Mouse (Mus musculus): Measurements from ENCODE around the gene Rsph6a. TPM values are rescaled to one million over a fixed set of nuclear protein-coding genes. Genes with fewer than 3 reads are reported as not detected.
"Not testable (repeated sequence)": the region's sequence is repeated elsewhere in the genome, so short reads cannot be mapped to it uniquely, and the experiment has no call there.

Rsph6a gene
- total and polyA plus RNA-seq, 2 experiments from 2014 or later, result 0.57 TPM; not detected in 1

- H3K4me3 ChIP-seq (ENCODE audit: low read depth, low read length); H3K4me1 ChIP-seq (ENCODE audit: insufficient read depth, low read length); H3K27ac ChIP-seq (ENCODE audit: low read depth, low read length); H3K27me3 ChIP-seq (ENCODE audit: insufficient read depth, low read length); H3K36me3 ChIP-seq (ENCODE audit: insufficient read depth, low read length); H3K9ac ChIP-seq (replicated peaks; ENCODE audit: low read length, poor library complexity, severe bottlenecking); H3K4me2 ChIP-seq (ENCODE audit: low read depth, low read length, poor library complexity, severe bottlenecking); DNase-seq (ENCODE audit: low spot score); ATAC-seq (ENCODE audit: low FRiP score); H3K9me3 ChIP-seq (ENCODE audit: low read length): not testable (repeated sequence)
- WGBS, result 58% methylated on average over 3 of the region's 3 CpGs
- TF ChIP-seq CTCF (IDR thresholded peaks at IDR 0.05), result peak; percentile 26; the same call in 1 of the 2 replicates
Measured at GRCm38 (mm10) chr7:19071024-19071423, 16.5 kb downstream of the Rsph6a start.

GRCm38 (mm10) chr7:19073504-19073903 is 19.0 kb downstream of the Rsph6a start:
- H3K4me3 ChIP-seq (ENCODE audit: low read depth, low read length), result no peak overlapping the region
- no peaks in the 10 kb centered on the region for H3K27me3 ChIP-seq (ENCODE audit: insufficient read depth, low read length)
- H3K4me2 ChIP-seq (ENCODE audit: low read depth, low read length, poor library complexity, severe bottlenecking), result no peak overlapping the region
- H3K4me1 ChIP-seq (ENCODE audit: insufficient read depth, low read length), result peaks cover 5% of the 10 kb centered on the region; the same call in 1 of the 2 replicates
- ATAC-seq (ENCODE audit: low FRiP score) (no peak), DNase-seq (ENCODE audit: low spot score) (no peak)
- no peak overlapping the region for H3K9ac ChIP-seq (replicated peaks; ENCODE audit: low read length, poor library complexity, severe bottlenecking)
- H3K9me3 ChIP-seq (ENCODE audit: low read length), result no peaks in the 10 kb centered on the region
- peak; percentile 61 for TF ChIP-seq CTCF (IDR thresholded peaks at IDR 0.05)
- WGBS, result 81% methylated on average over 9 of the region's 9 CpGs
- no peak overlapping the region for H3K27ac ChIP-seq (ENCODE audit: low read depth, low read length)
- H3K36me3 ChIP-seq (ENCODE audit: insufficient read depth, low read length), result peaks cover 3% of the 10 kb centered on the region; the same call in 1 of the 2 replicates

GRCm38 (mm10) chr7:19074494-19074893 is 20.0 kb downstream of the Rsph6a start:
- no peak overlapping the region for H3K4me3 ChIP-seq (ENCODE audit: low read depth, low read length)
- DNase-seq (ENCODE audit: low spot score), result no peak
- H3K9ac ChIP-seq (replicated peaks; ENCODE audit: low read length, poor library complexity, severe bottlenecking), result no peak overlapping the region
- peaks cover 5% of the 10 kb centered on the region; the same call in 1 of the 2 replicates for H3K4me1 ChIP-seq (ENCODE audit: insufficient read depth, low read length)
- 95% methylated on average over 6 of the region's 6 CpGs for WGBS
- H3K9me3 ChIP-seq (ENCODE audit: low read length), result no peaks in the 10 kb centered on the region
- no peak overlapping the region for H3K4me2 ChIP-seq (ENCODE audit: low read depth, low read length, poor library complexity, severe bottlenecking)
- TF ChIP-seq CTCF (IDR thresholded peaks at IDR 0.05), result peak; percentile 30; the same call in 1 of the 2 replicates
- H3K27ac ChIP-seq (ENCODE audit: low read depth, low read length), result no peak overlapping the region
- no peak for ATAC-seq (ENCODE audit: low FRiP score)
- peaks cover 7% of the 10 kb centered on the region for H3K36me3 ChIP-seq (ENCODE audit: insufficient read depth, low read length)
- H3K27me3 ChIP-seq (ENCODE audit: insufficient read depth, low read length), result no peaks in the 10 kb centered on the region

- H3K9ac ChIP-seq (replicated peaks; ENCODE audit: low read length, poor library complexity, severe bottlenecking), result peak overlapping the region; percentile 5; the same call in 1 of the 2 replicates
- H3K27me3 ChIP-seq (ENCODE audit: insufficient read depth, low read length), result no peaks in the 10 kb centered on the region
- DNase-seq (ENCODE audit: low spot score) (no peak), ATAC-seq (ENCODE audit: low FRiP score) (no peak)
- H3K4me1 ChIP-seq (ENCODE audit: insufficient read depth, low read length), result peaks cover 5% of the 10 kb centered on the region; the same call in 1 of the 2 replicates
- peak overlapping the region; percentile 78 for H3K4me2 ChIP-seq (ENCODE audit: low read depth, low read length, poor library complexity, severe bottlenecking)
- peaks cover 14% of the 10 kb centered on the region for H3K36me3 ChIP-seq (ENCODE audit: insufficient read depth, low read length)
- H3K4me3 ChIP-seq (ENCODE audit: low read depth, low read length), result peak overlapping the region; percentile 99; the same call in 1 of the 2 replicates
- peak overlapping the region; percentile 21; the same call in 1 of the 2 replicates for H3K27ac ChIP-seq (ENCODE audit: low read depth, low read length)
- WGBS, result 60% methylated on average over 5 of the region's 5 CpGs
- H3K9me3 ChIP-seq (ENCODE audit: low read length), result no peaks in the 10 kb centered on the region
- TF ChIP-seq CTCF (IDR thresholded peaks at IDR 0.05), result no peak
Measured at GRCm38 (mm10) chr7:19075231-19075630, 20.7 kb downstream of the Rsph6a start.

GRCm38 (mm10) chr7:19075723-19076585 is 21.5 kb downstream of the Rsph6a start, which contains the start of gene Dmwd:
TSS of gene Dmwd (plus strand) at chr7:19076227.
- WGBS, result 1% methylated on average over 63 of the region's 91 CpGs
- Histone ChIP-seq H3K4me2 (ENCODE audit: low read depth, low read length, poor library complexity, severe bottlenecking) (peak within 1 kb of the TSS; percentile 78), H3K36me3 (ENCODE audit: insufficient read depth, low read length) (peaks cover 21% of the 10 kb centered on the region), H3K27ac (ENCODE audit: low read depth, low read length) (peak within 1 kb of the TSS; percentile 83), H3K4me1 (ENCODE audit: insufficient read depth, low read length) (peaks cover 5% of the 10 kb centered on the region; the same call in 1 of the 2 replicates), H3K9me3 (ENCODE audit: low read length) (no peaks in the 10 kb centered on the region), H3K9ac (replicated peaks; ENCODE audit: low read length, poor library complexity, severe bottlenecking) (peak within 1 kb of the TSS; percentile 95), H3K27me3 (ENCODE audit: insufficient read depth, low read length) (no peaks in the 10 kb centered on the region), H3K4me3 (ENCODE audit: low read depth, low read length) (peak within 1 kb of the TSS; percentile 99)
- DNase-seq (ENCODE audit: low spot score) (peak; percentile 99), ATAC-seq (ENCODE audit: low FRiP score) (peak; percentile 98)
- no peak for TF ChIP-seq CTCF (IDR thresholded peaks at IDR 0.05)

- WGBS, result under 1% methylated on average over 22 of the region's 22 CpGs
- H3K9ac ChIP-seq (replicated peaks; ENCODE audit: low read length, poor library complexity, severe bottlenecking), result peak overlapping the region; percentile 95
- H3K36me3 ChIP-seq (ENCODE audit: insufficient read depth, low read length), result peaks cover 27% of the 10 kb centered on the region
- no peaks in the 10 kb centered on the region for H3K27me3 ChIP-seq (ENCODE audit: insufficient read depth, low read length)
- ATAC-seq (ENCODE audit: low FRiP score), result no peak; the same call in 1 of the 2 replicates
- H3K27ac ChIP-seq (ENCODE audit: low read depth, low read length), result peak overlapping the region; percentile 83
- H3K4me3 ChIP-seq (ENCODE audit: low read depth, low read length), result peak overlapping the region; percentile 99
- H3K9me3 ChIP-seq (ENCODE audit: low read length), result no peaks in the 10 kb centered on the region
- TF ChIP-seq CTCF (IDR thresholded peaks at IDR 0.05), result no peak
- no peak for DNase-seq (ENCODE audit: low spot score)
- peak overlapping the region; percentile 78 for H3K4me2 ChIP-seq (ENCODE audit: low read depth, low read length, poor library complexity, severe bottlenecking)
- peaks cover 5% of the 10 kb centered on the region; the same call in 1 of the 2 replicates for H3K4me1 ChIP-seq (ENCODE audit: insufficient read depth, low read length)
Measured at GRCm38 (mm10) chr7:19076586-19076991, 22.1 kb downstream of the Rsph6a start.

Measured in midbrain, postnatal 0 days (tissue).